Mouse (Mus musculus) v-Abl transformed pro-B cells (cell line): ENCODE data around the gene Pcbp1.
"Not testable (repeated sequence)": the region's sequence is repeated elsewhere in the genome, so short reads cannot be mapped to it uniquely, and the experiment has no call there.

Experiments used
- in situ Hi-C, 2 experiments: fragments of 400-800 bp; cut with MboI; formaldehyde crosslinking; loops; one replicate each; pipeline ENCODE4 v1.15.1; 2025; ENCODE audit not compliant: unreplicated experiment in 2 of 2

The Pcbp1 gene

GRCm38 (mm10) chr6:86497071-86497815, 28.9 kb downstream of the Pcbp1 start:
- in situ Hi-C loops = no loop called here

- in situ Hi-C loops = no loop called here
These were observed 29.5 kb downstream of the Pcbp1 start for GRCm38 (mm10) chr6:86496585-86496984.

- in situ Hi-C loops = no loop called here
These were observed 30.0 kb downstream of the Pcbp1 start for GRCm38 (mm10) chr6:86496127-86496526.

GRCm38 (mm10) chr6:86495661-86496060, 30.5 kb downstream of the Pcbp1 start:
- in situ Hi-C loops = no loop called here

- in situ Hi-C loops = no loop called here
These were observed 31.4 kb downstream of the Pcbp1 start for GRCm38 (mm10) chr6:86494767-86495166.

GRCm38 (mm10) chr6:86493469-86494263, 32.5 kb downstream of the Pcbp1 start:
- in situ Hi-C loops = no loop called here

GRCm38 (mm10) chr6:86490413-86490812, 35.7 kb downstream of the Pcbp1 start:
- in situ Hi-C loops = not testable (repeated sequence)

- in situ Hi-C loops = no loop called here
These were observed 36.2 kb downstream of the Pcbp1 start for GRCm38 (mm10) chr6:86489945-86490344.

GRCm38 (mm10) chr6:86488149-86488485, 38.0 kb downstream of the Pcbp1 start:
- in situ Hi-C loops = no loop called here

- in situ Hi-C loops = no loop called here
These were observed 38.6 kb downstream of the Pcbp1 start for GRCm38 (mm10) chr6:86487358-86488148.

GRCm38 (mm10) chr6:86485943-86486640, 40.0 kb downstream of the Pcbp1 start:
- in situ Hi-C loops = no loop called here

GRCm38 (mm10) chr6:86481871-86482270, 44.2 kb downstream of the Pcbp1 start:
- in situ Hi-C loops = no loop called here

- in situ Hi-C loops = no loop called here
These were observed 45.8 kb downstream of the Pcbp1 start for GRCm38 (mm10) chr6:86480189-86480831.

GRCm38 (mm10) chr6:86479816-86480188, 46.3 kb downstream of the Pcbp1 start:
- in situ Hi-C loops = loop anchor here (5.0 to 10.0 kb wide), 4 partner anchors 32 to 195 kb away; no protein-coding TSS in a partner anchor

GRCm38 (mm10) chr6:86479311-86479710, 46.8 kb downstream of the Pcbp1 start:
- in situ Hi-C loops = loop anchor here (5.0 to 10.0 kb wide), 4 partner anchors 33 to 195 kb away; no protein-coding TSS in a partner anchor

- in situ Hi-C loops = loop anchor here (5.0 to 10.0 kb wide), 4 partner anchors 35 to 198 kb away; no protein-coding TSS in a partner anchor
These were observed 49.2 kb downstream of the Pcbp1 start for GRCm38 (mm10) chr6:86476931-86477330.

- in situ Hi-C loops = loop anchor here (5.0 to 10.0 kb wide), 4 partner anchors 37 to 199 kb away; no protein-coding TSS in a partner anchor
These were observed 50.5 kb downstream of the Pcbp1 start for GRCm38 (mm10) chr6:86475462-86476167.

GRCm38 (mm10) chr6:86474646-86475181, 51.4 kb downstream of the Pcbp1 start:
- in situ Hi-C loops = loop anchor here (5.0 to 10.0 kb wide), 5 partner anchors 38 to 200 kb away; no protein-coding TSS in a partner anchor
